Mouse (Mus musculus): Measurements from ENCODE around the gene Pax2.

GRCm38 (mm10) chr19:44791981-44792380, 36.1 kb downstream of the Pax2 start:
- no peak for TF ChIP-seq CTCF (conservative IDR thresholded peaks at IDR 0.05; ENCODE audit: insufficient read depth, insufficient read length, low read depth, low read length)
- TF ChIP-seq POLR2A (IDR thresholded peaks at IDR 0.05; ENCODE audit: low read depth, low read length): no peak

Data from kidney, adult 2 months (tissue).